Mouse (Mus musculus) midbrain, embryonic 11.5 days (tissue): ENCODE measurements at regions not wholly inside any gene's neighbourhood (a gene's known extent, or its start where the extent isn't known, plus 50 kb on each side); places are given as distances from the start of the nearest gene placed in this dataset.

Experiments
- ATAC-seq: fragments of 200-750 bp; cut with Nextera tagmentation; 2 replicates; pipeline ENCODE4 v1.8.0; 2017; ENCODE audit warnings: moderate TSS enrichment, moderate library complexity; ENCODE audit not compliant: low FRiP score
- DNase-seq: peaks from one replicate; pipeline ENCODE4 v3.0.0; 2015; ENCODE audit warnings: low spot score; ENCODE audit errors: missing footprints
- H3K27ac ChIP-seq: fragments of 300-500 bp; sonication (generic); 2 replicates; pipeline ENCODE4 v1.5.1; 2014; ENCODE audit warnings: low read depth, low read length
- H3K27me3 ChIP-seq: fragments of 300-500 bp; sonication (generic); 2 replicates; pipeline ENCODE4 v1.6.1; 2014; ENCODE audit warnings: mild to moderate bottlenecking, low read length, moderate library complexity, mixed read lengths; ENCODE audit not compliant: control insufficient read depth, insufficient read depth
- H3K36me3 ChIP-seq: fragments of 300-500 bp; sonication (generic); 2 replicates; pipeline ENCODE4 v1.6.1; 2014; ENCODE audit warnings: mild to moderate bottlenecking, low read length, moderate library complexity, mixed read lengths; ENCODE audit not compliant: control insufficient read depth, insufficient read depth
- H3K4me1 ChIP-seq: fragments of 300-500 bp; sonication (generic); 2 replicates; pipeline ENCODE4 v1.6.1; 2014; ENCODE audit warnings: low read length; ENCODE audit not compliant: control insufficient read depth, insufficient read depth
- H3K4me2 ChIP-seq: fragments of 300-500 bp; sonication (generic); 2 replicates; pipeline ENCODE4 v1.6.1; 2014; ENCODE audit warnings: mild to moderate bottlenecking, moderate library complexity
- H3K4me3 ChIP-seq: fragments of 300-500 bp; sonication (generic); 2 replicates; pipeline ENCODE4 v1.5.1; 2014; ENCODE audit warnings: low read depth, low read length
- H3K9ac ChIP-seq: fragments of 300-500 bp; sonication (generic); 2 replicates; pipeline ENCODE4 v1.6.1; 2014; ENCODE audit warnings: low read length
- H3K9me3 ChIP-seq: fragments of 300-500 bp; sonication (generic); 2 replicates; pipeline ENCODE4 v1.6.1; 2016; ENCODE audit warnings: low read length; ENCODE audit not compliant: control insufficient read depth
- WGBS: fragments of 180-500 bp; shearing (Covaris S2); extraction: QIAGEN DNeasy Blood & Tissue Kit; methylation state at CpG from one replicate; pipeline ENCODE4 v1.1.7; 2014; 5-methylcytosine and 5-hydroxymethylcytosine counted together

GRCm38 (mm10) chr2:106465055-106465454 lies 228.0 kb upstream of the Mpped2 start:
- H3K4me3 ChIP-seq, result no peak overlapping the region
- no peak overlapping the region for H3K4me2 ChIP-seq
- no peak overlapping the region for H3K27ac ChIP-seq
- no peaks in the 10 kb centered on the region for H3K27me3 ChIP-seq
- H3K9ac ChIP-seq, result no peak overlapping the region
- DNase-seq (no peak), ATAC-seq (no peak)
- no peaks in the 10 kb centered on the region for H3K9me3 ChIP-seq
- no peaks in the 10 kb centered on the region for H3K36me3 ChIP-seq
- H3K4me1 ChIP-seq, result no peaks in the 10 kb centered on the region
- WGBS, result 75% methylated on average over 3 of the region's 3 CpGs

GRCm38 (mm10) chr2:106465831-106466230 lies 227.2 kb upstream of the Mpped2 start:
- Histone ChIP-seq H3K9ac (no peak overlapping the region), H3K27ac (no peak overlapping the region), H3K4me2 (no peak overlapping the region), H3K9me3 (no peaks in the 10 kb centered on the region), H3K4me1 (no peaks in the 10 kb centered on the region), H3K4me3 (no peak overlapping the region), H3K36me3 (no peaks in the 10 kb centered on the region), H3K27me3 (no peaks in the 10 kb centered on the region)
- no peak for ATAC-seq
- WGBS, result 80% methylated on average over 3 of the region's 3 CpGs
- DNase-seq, result no peak

- no peak overlapping the region for H3K4me2 ChIP-seq
- no peak for ATAC-seq
- no peaks in the 10 kb centered on the region for H3K27me3 ChIP-seq
- no peak overlapping the region for H3K27ac ChIP-seq
- WGBS, result 84% methylated on average over 2 of the region's 2 CpGs
- DNase-seq, result no peak
- no peak overlapping the region for H3K9ac ChIP-seq
- H3K4me3 ChIP-seq, result no peak overlapping the region
- no peaks in the 10 kb centered on the region for H3K36me3 ChIP-seq
- no peaks in the 10 kb centered on the region for H3K4me1 ChIP-seq
- no peaks in the 10 kb centered on the region for H3K9me3 ChIP-seq
Measured at GRCm38 (mm10) chr2:106469196-106469595, 223.9 kb upstream of the Mpped2 start.

- ATAC-seq (no peak), DNase-seq (no peak)
- Histone ChIP-seq H3K27ac (no peak overlapping the region), H3K36me3 (no peaks in the 10 kb centered on the region), H3K4me2 (no peak overlapping the region), H3K4me3 (no peak overlapping the region), H3K9me3 (no peaks in the 10 kb centered on the region), H3K27me3 (no peaks in the 10 kb centered on the region), H3K4me1 (no peaks in the 10 kb centered on the region), H3K9ac (no peak overlapping the region)
- 86% methylated on average over 3 of the region's 3 CpGs for WGBS
Measured at GRCm38 (mm10) chr2:106473458-106473857, 219.6 kb upstream of the Mpped2 start.

GRCm38 (mm10) chr2:106477991-106478390 lies 215.1 kb upstream of the Mpped2 start:
- H3K4me3 ChIP-seq, result no peak overlapping the region
- H3K9me3 ChIP-seq, result no peaks in the 10 kb centered on the region
- 80% methylated on average over 2 of the region's 2 CpGs for WGBS
- H3K9ac ChIP-seq, result no peak overlapping the region
- H3K27me3 ChIP-seq, result no peaks in the 10 kb centered on the region
- H3K27ac ChIP-seq, result no peak overlapping the region
- DNase-seq (no peak), ATAC-seq (no peak)
- H3K36me3 ChIP-seq, result no peaks in the 10 kb centered on the region
- H3K4me2 ChIP-seq, result no peak overlapping the region
- H3K4me1 ChIP-seq, result no peaks in the 10 kb centered on the region

GRCm38 (mm10) chr2:106487335-106488082 lies 205.6 kb upstream of the Mpped2 start:
- H3K9ac ChIP-seq, result no peak overlapping the region
- H3K27me3 ChIP-seq, result no peaks in the 10 kb centered on the region
- H3K4me3 ChIP-seq, result no peak overlapping the region
- no peak overlapping the region for H3K27ac ChIP-seq
- no peaks in the 10 kb centered on the region for H3K4me1 ChIP-seq
- no peaks in the 10 kb centered on the region for H3K9me3 ChIP-seq
- H3K36me3 ChIP-seq, result no peaks in the 10 kb centered on the region
- H3K4me2 ChIP-seq, result no peak overlapping the region
- WGBS, result 82% methylated on average over 5 of the region's 5 CpGs
- ATAC-seq (no peak), DNase-seq (no peak)

GRCm38 (mm10) chr2:106498735-106499134 lies 194.3 kb upstream of the Mpped2 start:
- peaks cover 7% of the 10 kb centered on the region; the same call in 1 of the 2 replicates for H3K4me1 ChIP-seq
- DNase-seq, result no peak
- no peaks in the 10 kb centered on the region for H3K9me3 ChIP-seq
- no peak overlapping the region for H3K4me3 ChIP-seq
- no peak overlapping the region for H3K27ac ChIP-seq
- no peak overlapping the region for H3K9ac ChIP-seq
- no peaks in the 10 kb centered on the region for H3K36me3 ChIP-seq
- H3K27me3 ChIP-seq, result no peaks in the 10 kb centered on the region
- ATAC-seq, result peak; percentile 41; the same call in 1 of the 2 replicates
- no peak overlapping the region for H3K4me2 ChIP-seq

- WGBS, result 53% methylated on average over 3 of the region's 3 CpGs
- DNase-seq, result no peak
- no peak overlapping the region for H3K27ac ChIP-seq
Measured at GRCm38 (mm10) chr2:106499227-106499928, 193.7 kb upstream of the Mpped2 start.

GRCm38 (mm10) chr2:106504933-106505420 lies 188.1 kb upstream of the Mpped2 start:
- no peaks in the 10 kb centered on the region for H3K4me1 ChIP-seq

More at GRCm38 (mm10) chr2:106499227-106499928, 193.7 kb upstream of the Mpped2 start:
- no peaks in the 10 kb centered on the region for H3K9me3 ChIP-seq
- no peak overlapping the region for H3K4me2 ChIP-seq
- no peaks in the 10 kb centered on the region for H3K36me3 ChIP-seq
- ATAC-seq, result peak; percentile 80
- no peaks in the 10 kb centered on the region for H3K27me3 ChIP-seq
- H3K9ac ChIP-seq, result no peak overlapping the region
- peaks cover 7% of the 10 kb centered on the region; the same call in 1 of the 2 replicates for H3K4me1 ChIP-seq
- H3K4me3 ChIP-seq, result no peak overlapping the region

More at GRCm38 (mm10) chr2:106504933-106505420, 188.1 kb upstream of the Mpped2 start:
- Histone ChIP-seq H3K9ac (no peak overlapping the region), H3K4me2 (no peak overlapping the region), H3K9me3 (no peaks in the 10 kb centered on the region), H3K36me3 (no peaks in the 10 kb centered on the region), H3K4me3 (no peak overlapping the region), H3K27ac (no peak overlapping the region), H3K27me3 (no peaks in the 10 kb centered on the region)
- 90% methylated on average over 1 of the region's 1 CpGs for WGBS
- ATAC-seq (no peak), DNase-seq (no peak)
